ENCODE assay signal across 23 mouse cellular contexts in the genomic region with DNA sequence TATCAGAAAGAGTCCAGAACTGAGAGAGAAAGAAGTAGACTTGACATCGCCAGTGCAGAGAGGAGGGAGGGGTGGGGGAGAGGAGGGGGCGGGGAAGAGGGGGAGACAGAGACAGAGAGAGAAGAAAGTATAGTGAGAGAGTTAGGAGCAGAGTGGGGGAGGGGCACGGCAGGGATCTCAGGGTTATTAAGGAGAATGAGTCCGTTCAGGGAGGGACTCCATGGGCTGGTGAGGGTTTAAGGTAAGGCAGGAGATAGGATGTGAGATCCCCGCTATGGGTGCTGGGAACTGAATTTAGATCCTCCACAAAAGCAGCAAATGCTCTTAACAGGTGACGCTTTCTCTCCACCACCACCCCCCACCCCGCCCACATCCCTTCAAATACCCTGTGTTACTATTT. TPM values are rescaled to one million over a fixed set of nuclear protein-coding genes. Genes with fewer than 3 reads are reported as not detected.
DNase-seq lines count a peak whose midpoint lies in the region; ATAC-seq lines count a peak whose summit lies in the region.
"Had no signal": no experiment of that assay in that cellular context is flagged by ENCODE, and none has a peak within 500 bp of the region (broad histone marks: within the 10 kb centered on the region; RNA-seq: fewer than 3 reads in every experiment).

No protein-coding gene starts in this region.

- H3K4me3 ChIP-seq in heart, embryonic 14.5 days (ENCODE audit: control insufficient read depth in 1 of 2, insufficient read depth in 1 of 2, low read depth in 1 of 2, low read length in 2 of 2), result no peak overlapping the region
- no peak overlapping the region for H3K4me3 ChIP-seq in neural tube, embryonic 12.5 days
- H3K4me3 ChIP-seq: forebrain, embryonic 15.5 days; left cerebral cortex, adult 2 months; limb, embryonic 15.5 days had no signal

- H3K9ac ChIP-seq in heart, embryonic 14.5 days (ENCODE audit: low read length), result no peak overlapping the region
- no peak overlapping the region for H3K9ac ChIP-seq in neural tube, embryonic 12.5 days
- H3K9ac ChIP-seq: forebrain, embryonic 15.5 days; limb, embryonic 15.5 days had no signal

- H3K4me2 ChIP-seq in heart, embryonic 14.5 days (ENCODE audit: low read length), result peak overlapping the region; percentile 23; the same call in 1 of the 2 replicates
- H3K4me2 ChIP-seq in neural tube, embryonic 12.5 days (replicated peaks), result peak overlapping the region; percentile 27; the same call in 1 of the 2 replicates
- H3K4me2 ChIP-seq: forebrain, embryonic 15.5 days; limb, embryonic 15.5 days had no signal

- H3K9me3 ChIP-seq in heart, embryonic 14.5 days (ENCODE audit: control insufficient read depth, low read length), result no peaks in the 10 kb centered on the region
- H3K9me3 ChIP-seq in neural tube, embryonic 12.5 days, result no peaks in the 10 kb centered on the region
- H3K9me3 ChIP-seq: forebrain, embryonic 15.5 days; G1E; limb, embryonic 15.5 days had no signal

- peak; percentile 28 for DNase-seq in embryo, embryonic 11 days
- no peak for DNase-seq in embryo, embryonic 9.5 days (ENCODE audit: extremely low spot score)
- DNase-seq in heart, postnatal 36 days, result no peak
- DNase-seq in neural tube, embryonic 10.5 days (ENCODE audit: extremely low spot score, low spot score), result no peak
- DNase-seq: gastrocnemius, postnatal 36 days; kidney, adult 8-10 months; lung, postnatal 10 days; right cerebral cortex, postnatal 14 days had no signal

- ATAC-seq in heart, embryonic 14.5 days (ENCODE audit: insufficient number of reproducible peaks, insufficient read depth, low FRiP score, low read depth), result no peak
- ATAC-seq in neural tube, embryonic 12.5 days (ENCODE audit: low FRiP score, low read depth), result no peak
- no peak for ATAC-seq in granulocyte monocyte progenitor cell, adult 5-6 weeks (replicated peaks; ENCODE audit: poor library complexity, severe bottlenecking)
- ATAC-seq: forebrain, embryonic 15.5 days; midbrain, embryonic 16.5 days had no signal

- no peaks in the 10 kb centered on the region for H3K27me3 ChIP-seq in heart, embryonic 14.5 days (ENCODE audit: control insufficient read depth, insufficient read depth, low read length)
- H3K27me3 ChIP-seq in neural tube, embryonic 12.5 days (replicated peaks), result no peaks in the 10 kb centered on the region
- H3K27me3 ChIP-seq: forebrain, embryonic 15.5 days; limb, embryonic 15.5 days had no signal

- no peak overlapping the region for H3K27ac ChIP-seq in heart, embryonic 14.5 days (replicated peaks in 1 of 2; ENCODE audit: control insufficient read depth in 1 of 2, insufficient read depth in 1 of 2, low read depth in 2 of 2, low read length in 2 of 2)
- H3K27ac ChIP-seq in neural tube, embryonic 12.5 days, result no peak overlapping the region
- H3K27ac ChIP-seq: left cerebral cortex, adult 2 months; limb, embryonic 15.5 days had no signal

- 24% methylated on average over 7 of the region's 7 CpGs for WGBS in heart, embryonic 14.5 days
- WGBS in neural tube, embryonic 12.5 days, result 22% methylated on average over 7 of the region's 7 CpGs

- H3K4me1 ChIP-seq in heart, embryonic 14.5 days (ENCODE audit: control insufficient read depth in 2 of 2, insufficient read depth in 2 of 2, low read length in 2 of 2), result peaks cover 2 to 5% of the 10 kb centered on the region in 2 experiments; a peak in 3 of 4 replicates
- H3K4me1 ChIP-seq in neural tube, embryonic 12.5 days, result peaks cover 14% of the 10 kb centered on the region
- H3K4me1 ChIP-seq: limb, embryonic 15.5 days had no signal

- intact Hi-C loops in heart, postnatal 36 days (cut with DNase I), result no loop called here

- H3K36me3 ChIP-seq in heart, embryonic 14.5 days (ENCODE audit: control insufficient read depth, insufficient read depth, low read length), result no peaks in the 10 kb centered on the region
- H3K36me3 ChIP-seq in neural tube, embryonic 12.5 days, result no peaks in the 10 kb centered on the region
- H3K36me3 ChIP-seq: forebrain, embryonic 15.5 days; G1E; limb, embryonic 15.5 days had no signal

RNA-seq across cellular contexts. Expression of gene Zfp280b, which starts 31.3 kb away (rescaled TPM):
- polyA plus RNA-seq in heart, embryonic 14.5 days (2014; fragmentation: Nextera tagmentation; extraction: Ambion mirVana), result 13.6 and 14.7 TPM in 2 replicates
- total RNA-seq in heart, postnatal 36 days (2021), result 1 to 10 TPM; 6.9 to 8.0 TPM
- polyA plus RNA-seq in neural tube, embryonic 12.5 days (2016; fragmentation: Nextera tagmentation; extraction: Ambion mirVana), result 17.6 and 19.5 TPM in 2 replicates
- 5.7 and 25.2 TPM in 2 replicates for total RNA-seq in granulocyte monocyte progenitor cell, adult 5-6 weeks (2014; fragmentation: Nextera tagmentation)
- total RNA-seq in granulocyte monocyte progenitor cell, adult 5-6 weeks (2017), result 7.8 and 22.6 TPM in 2 replicates

RNA-seq across cellular contexts. Expression of gene Gm5134, which starts 46.8 kb away (rescaled TPM):
- not detected in 2 replicates for polyA plus RNA-seq in heart, embryonic 14.5 days (2014; fragmentation: Nextera tagmentation; extraction: Ambion mirVana)
- not detected for total RNA-seq in heart, postnatal 36 days (2021)
- polyA plus RNA-seq in neural tube, embryonic 12.5 days (2016; fragmentation: Nextera tagmentation; extraction: Ambion mirVana), result not detected in 2 replicates
- total RNA-seq in granulocyte monocyte progenitor cell, adult 5-6 weeks (2014; fragmentation: Nextera tagmentation), result 0.77 and 1.7 TPM in 2 replicates
- 0.36 and 0.43 TPM in 2 replicates for total RNA-seq in granulocyte monocyte progenitor cell, adult 5-6 weeks (2017)
- total RNA-seq: adrenal gland, adult 18-20 months; G1E; gastrocnemius, postnatal 36 days; heart, postnatal 25 days; left cerebral cortex, adult 2 months had no signal
- polyA plus RNA-seq: C2C12; forebrain, embryonic 15.5 days; G1E; limb, embryonic 15.5 days; midbrain, embryonic 16.5 days; stomach, embryonic 16.5 days had no signal

RNA-seq across cellular contexts. Expression of gene Vpreb3, which starts 58.3 kb away (rescaled TPM):
- 0.46 and 0.58 TPM in 2 replicates for polyA plus RNA-seq in heart, embryonic 14.5 days (2014; fragmentation: Nextera tagmentation; extraction: Ambion mirVana)
- total RNA-seq in heart, postnatal 36 days (2021), result not detected
- 0.44 and 0.46 TPM in 2 replicates for polyA plus RNA-seq in neural tube, embryonic 12.5 days (2016; fragmentation: Nextera tagmentation; extraction: Ambion mirVana)
- not detected in 2 replicates for total RNA-seq in granulocyte monocyte progenitor cell, adult 5-6 weeks (2014; fragmentation: Nextera tagmentation)
- not detected in 2 replicates for total RNA-seq in granulocyte monocyte progenitor cell, adult 5-6 weeks (2017)
- total RNA-seq: adrenal gland, adult 18-20 months; common myeloid progenitor, adult 5-6 weeks; G1E; gastrocnemius, postnatal 36 days; heart, postnatal 25 days; layer of hippocampus, adult 8-10 months; left cerebral cortex, adult 2 months; megakaryocyte, adult 5-6 weeks had no signal
- polyA plus RNA-seq: G1E had no signal
